In genomic region chr12:102682722-102683299, GRCm38 (mm10) we compare ENCODE assay signal across 20 mouse cellular contexts. TPM values are rescaled to one million over a fixed set of nuclear protein-coding genes. Genes with fewer than 3 reads are reported as not detected.
A peak's percentile ranks its signal among the peaks of the same experiment; 100 is the strongest.
DNase-seq lines count a peak whose midpoint lies in the region; ATAC-seq and TF ChIP-seq lines count a peak whose summit lies in the region.
"Had no signal": no experiment of that assay in that cellular context is flagged by ENCODE, and none has a peak within 500 bp of the region (broad histone marks: within the 10 kb centered on the region; RNA-seq: fewer than 3 reads in every experiment).

No protein-coding gene starts in this region.

- WGBS in heart, embryonic 13.5 days = 80% methylated on average over 7 of the region's 7 CpGs
- 77% methylated on average over 7 of the region's 7 CpGs for WGBS in heart, embryonic 10.5 days
- WGBS in intestine, embryonic 16.5 days = 72% methylated on average over 7 of the region's 7 CpGs

- H3K27me3 ChIP-seq in heart, embryonic 13.5 days (replicated peaks) = no peaks in the 10 kb centered on the region
- H3K27me3 ChIP-seq in heart, embryonic 10.5 days (ENCODE audit: insufficient read depth, poor library complexity, severe bottlenecking) = no peaks in the 10 kb centered on the region
- H3K27me3 ChIP-seq in intestine, embryonic 16.5 days (replicated peaks; ENCODE audit: control insufficient read depth, insufficient read depth, low read length) = no peaks in the 10 kb centered on the region
- H3K27me3 ChIP-seq: limb, embryonic 15.5 days; neural tube, embryonic 12.5 days had no signal

- no peak overlapping the region for H3K9ac ChIP-seq in heart, embryonic 13.5 days
- peak overlapping the region; percentile 16; the same call in 1 of the 2 replicates for H3K9ac ChIP-seq in intestine, embryonic 16.5 days (ENCODE audit: low read depth, low read length)
- H3K9ac ChIP-seq: forebrain, postnatal 0 days; hindbrain, embryonic 14.5 days; limb, embryonic 15.5 days; neural tube, embryonic 12.5 days had no signal

- H3K27ac ChIP-seq in heart, embryonic 13.5 days (replicated peaks) = peak overlapping the region; percentile 44; the same call in 1 of the 2 replicates
- H3K27ac ChIP-seq in heart, embryonic 10.5 days = no peak overlapping the region
- H3K27ac ChIP-seq in gastrocnemius, adult 2 months = peak overlapping the region; percentile 53; the same call in 1 of the 2 replicates
- H3K27ac ChIP-seq in intestine, embryonic 16.5 days (ENCODE audit: low read length) = peak overlapping the region; percentile 86
- H3K27ac ChIP-seq: heart, adult 2 months; hindbrain, embryonic 14.5 days; limb, embryonic 15.5 days; neural tube, embryonic 12.5 days; stomach, postnatal 0 days had no signal

- ATAC-seq in heart, embryonic 13.5 days (ENCODE audit: extremely low read depth, insufficient number of reproducible peaks, low FRiP score, low TSS enrichment) = no peak
- no peak for ATAC-seq in intestine, embryonic 16.5 days
- ATAC-seq: forebrain, postnatal 0 days had no signal

- TF ChIP-seq CTCF in gastrocnemius, adult 2 months (IDR thresholded peaks at IDR 0.05) = no peak

- no peak overlapping the region for H3K4me2 ChIP-seq in heart, embryonic 13.5 days
- H3K4me2 ChIP-seq in intestine, embryonic 16.5 days (ENCODE audit: low read depth, low read length) = no peak overlapping the region
- H3K4me2 ChIP-seq: hindbrain, embryonic 14.5 days; limb, embryonic 15.5 days; neural tube, embryonic 12.5 days had no signal

- no peaks in the 10 kb centered on the region for H3K36me3 ChIP-seq in heart, embryonic 13.5 days
- H3K36me3 ChIP-seq in heart, embryonic 10.5 days = no peaks in the 10 kb centered on the region
- H3K36me3 ChIP-seq in intestine, embryonic 16.5 days (ENCODE audit: control insufficient read depth, insufficient read depth, low read length) = no peaks in the 10 kb centered on the region
- H3K36me3 ChIP-seq: limb, embryonic 15.5 days; neural tube, embryonic 12.5 days had no signal

- intact Hi-C loops in gastrocnemius, adult 2 months (cut with DNase I) = no loop called here

- H3K9me3 ChIP-seq in heart, embryonic 13.5 days = peaks cover 4% of the 10 kb centered on the region; the same call in 1 of the 2 replicates
- no peaks in the 10 kb centered on the region for H3K9me3 ChIP-seq in heart, embryonic 10.5 days
- H3K9me3 ChIP-seq in intestine, embryonic 16.5 days (ENCODE audit: control insufficient read depth, low read length) = no peaks in the 10 kb centered on the region
- H3K9me3 ChIP-seq: limb, embryonic 15.5 days; neural tube, embryonic 12.5 days had no signal

- no peak overlapping the region for H3K4me3 ChIP-seq in heart, embryonic 13.5 days
- H3K4me3 ChIP-seq in heart, embryonic 10.5 days = no peak overlapping the region
- no peak overlapping the region for H3K4me3 ChIP-seq in gastrocnemius, adult 2 months
- H3K4me3 ChIP-seq in intestine, embryonic 16.5 days (ENCODE audit: low read length) = no peak overlapping the region
- H3K4me3 ChIP-seq: erythroblast, embryonic 14.5 days; heart, adult 2 months; limb, embryonic 15.5 days; neural tube, embryonic 12.5 days had no signal

- H3K4me1 ChIP-seq in heart, embryonic 13.5 days = peaks cover 47% of the 10 kb centered on the region
- H3K4me1 ChIP-seq in heart, embryonic 10.5 days = peaks cover 38% of the 10 kb centered on the region
- H3K4me1 ChIP-seq in intestine, embryonic 16.5 days (ENCODE audit: control insufficient read depth, insufficient read depth, low read length) = peaks cover 83% of the 10 kb centered on the region

- DNase-seq in adrenal gland, adult 2 months = peak; percentile 40
- DNase-seq in adrenal gland, postnatal 36 days = no peak
- no peak for DNase-seq in heart, embryonic 10.5 days (ENCODE audit: low spot score)
- peak; percentile 85 for DNase-seq in gastrocnemius, adult 2 months
- DNase-seq in B cell, adult 2 months = no peak
- DNase-seq in frontal cortex, postnatal 25 days (ENCODE audit: low spot score in 2 of 2) = no peak
- DNase-seq: cerebellum, postnatal 36 days; forebrain, postnatal 0 days; lung, adult 2 months; lung, postnatal 36 days; right cerebral cortex, postnatal 14 days; thymus, postnatal 25 days had no signal

RNA-seq across cellular contexts. Expression of gene Itpk1, which starts 21.9 kb away (rescaled TPM):
- total RNA-seq in adrenal gland, adult 2 months (2021) = 10 to 100 TPM; 54.9 to 99.2 TPM
- polyA plus RNA-seq in adrenal gland, adult 2 months (2012; rRNA removed) = 50.8 and 70.9 TPM in 2 replicates
- 100 to 1,000 TPM in 1 of 2 experiments, 10 to 100 TPM in 1; 45.7 to 114 TPM for total RNA-seq in adrenal gland, postnatal 36 days (2021)
- 4.3 and 6.4 TPM in 2 replicates for polyA plus RNA-seq in heart, embryonic 13.5 days (2015; fragmentation: Nextera tagmentation; extraction: Ambion mirVana)
- 3.5 and 4.8 TPM in 2 replicates for polyA plus RNA-seq in heart, embryonic 10.5 days (2016; fragmentation: Nextera tagmentation; extraction: Ambion mirVana)
- 1 to 10 TPM; 6.5 to 6.6 TPM for total RNA-seq in gastrocnemius, adult 2 months (2021)
- polyA plus RNA-seq in intestine, embryonic 16.5 days (2015; fragmentation: Nextera tagmentation; extraction: Ambion mirVana) = 51.4 and 57.1 TPM in 2 replicates

Comparison
In these comparisons a context has a peak if more than half of its experiments do, and no peak if none do; other contexts are left out.
1. DNase-seq: peak in adrenal gland, adult 2 months (single experiment) and gastrocnemius, adult 2 months (single experiment); none in adrenal gland, postnatal 36 days (0 of 2), heart, embryonic 10.5 days (single experiment), B cell, adult 2 months (0 of 2) and frontal cortex, postnatal 25 days (0 of 2).